Mouse (Mus musculus) stomach, embryonic 16.5 days (tissue): Measurements from ENCODE around the gene Olfr1214. TPM values are rescaled to one million over a fixed set of nuclear protein-coding genes. Genes with fewer than 3 reads are reported as not detected.

Source experiments
- polyA plus RNA-seq: library from polyadenylated mRNA; unstranded; fragments of >200 nt; fragmentation: Nextera tagmentation; extraction: Ambion mirVana; gene quantifications from 2 replicates; pipeline ENCODE4 v1.2.1, GENCODE M21; 2015

Gene Olfr1214
- polyA plus RNA-seq, 1 experiment from 2014 or later, result not detected

Other genes with a start within 250 kb of the Olfr1214 start
- gene Olfr1198, start 241.3 kb downstream of the Olfr1214 start, polyA plus RNA-seq, result not detected in 2 replicates
- gene Olfr1199, start 232.2 kb downstream of the Olfr1214 start, polyA plus RNA-seq, result not detected in 2 replicates
- not detected in 2 replicates for gene Olfr1200, start 222.2 kb downstream of the Olfr1214 start, polyA plus RNA-seq
- not detected in 2 replicates for gene Olfr1201, start 199.6 kb downstream of the Olfr1214 start, polyA plus RNA-seq
- not detected in 2 replicates for gene Olfr1202, start 178.2 kb downstream of the Olfr1214 start, polyA plus RNA-seq
- not detected in 2 replicates for gene Olfr1205, start 162.9 kb downstream of the Olfr1214 start, polyA plus RNA-seq
- gene Olfr1204, start 143.4 kb downstream of the Olfr1214 start, polyA plus RNA-seq, result not detected in 2 replicates
- not detected in 2 replicates for gene Olfr1206, start 129.4 kb downstream of the Olfr1214 start, polyA plus RNA-seq
- not detected in 2 replicates for gene Olfr1208, start 90.3 kb downstream of the Olfr1214 start, polyA plus RNA-seq
- gene Olfr1209, start 77.5 kb downstream of the Olfr1214 start, polyA plus RNA-seq, result not detected in 2 replicates
- gene Olfr1211, start 54.5 kb downstream of the Olfr1214 start, polyA plus RNA-seq, result not detected in 2 replicates
- not detected in 2 replicates for gene Olfr1212, start 38.7 kb downstream of the Olfr1214 start, polyA plus RNA-seq
- not detected in 2 replicates for gene Gm13762, start 12.4 kb downstream of the Olfr1214 start, polyA plus RNA-seq
- gene Olfr1215, start 14.3 kb upstream of the Olfr1214 start, polyA plus RNA-seq, result not detected in 2 replicates
- gene Olfr1216, start 25.7 kb upstream of the Olfr1214 start, polyA plus RNA-seq, result not detected in 2 replicates
- not detected in 2 replicates for gene Olfr1217, start 39.4 kb upstream of the Olfr1214 start, polyA plus RNA-seq
- not detected in 2 replicates for gene Olfr1218, start 68.5 kb upstream of the Olfr1214 start, polyA plus RNA-seq
- gene Olfr1219, start 90.9 kb upstream of the Olfr1214 start, polyA plus RNA-seq, result not detected in 2 replicates
- gene Olfr1220, start 114.2 kb upstream of the Olfr1214 start, polyA plus RNA-seq, result not detected in 2 replicates
- not detected in 2 replicates for gene Olfr1221, start 124.6 kb upstream of the Olfr1214 start, polyA plus RNA-seq
- not detected in 2 replicates for gene Olfr1222, start 140.4 kb upstream of the Olfr1214 start, polyA plus RNA-seq
- not detected in 2 replicates for gene Olfr1223, start 158.9 kb upstream of the Olfr1214 start, polyA plus RNA-seq
- gene Olfr1224-ps1, start 171.4 kb upstream of the Olfr1214 start, polyA plus RNA-seq, result not detected in 2 replicates
- gene Olfr1225, start 182.0 kb upstream of the Olfr1214 start, polyA plus RNA-seq, result not detected in 2 replicates
- not detected in 2 replicates for gene Olfr1226, start 207.4 kb upstream of the Olfr1214 start, polyA plus RNA-seq